In genomic region chr17:26138239-26138836, GRCm38 (mm10) we compare ENCODE assay signal across 8 mouse cellular contexts. TPM values are rescaled to one million over a fixed set of nuclear protein-coding genes. Genes with fewer than 3 reads are reported as not detected.
DNase-seq lines count a peak whose midpoint lies in the region; ATAC-seq and TF ChIP-seq lines count a peak whose summit lies in the region.

Gene Axin1 (plus strand): TSS chr17:26138688.

- TF ChIP-seq POLR2A in olfactory bulb, adult 2 months (IDR thresholded peaks at IDR 0.05; ENCODE audit: insufficient read depth, low read depth, low read length) = peak; percentile 82
- peak; percentile 85 for TF ChIP-seq POLR2A in thymus, adult 2 months (IDR thresholded peaks at IDR 0.05; ENCODE audit: control insufficient read depth, extremely low read depth, insufficient read depth, low read length, poor library complexity)

- peak; percentile 87 for DNase-seq in G1E (ENCODE audit: low spot score)
- DNase-seq in cerebellum, adult 18-20 months = peak; percentile 92 to 98
- peak; percentile 88 to 93 for DNase-seq in heart, postnatal 36 days
- peak; percentile 90 to 94 for DNase-seq in layer of hippocampus, adult 2 months (ENCODE audit: low spot score in 2 of 2)
- peak; percentile 98 for DNase-seq in lung, embryonic 14.5 days
- peak; percentile 97 for DNase-seq in thymus, adult 2 months

- peaks cover 46% of the 10 kb centered on the region for H3K4me1 ChIP-seq in G1E (ENCODE audit: insufficient read depth, low read depth, low read length)
- H3K4me1 ChIP-seq in forebrain, embryonic 16.5 days (replicated peaks; ENCODE audit: control insufficient read depth, insufficient read depth, low read length) = peaks cover 22% of the 10 kb centered on the region
- H3K4me1 ChIP-seq in lung, embryonic 14.5 days (ENCODE audit: insufficient read depth) = 0 out of 2 replicates have a peak, but pooled peaks cover 9% of the 10 kb centered on the region
- H3K4me1 ChIP-seq in olfactory bulb, adult 2 months (ENCODE audit: control insufficient read depth, insufficient read depth, low read length) = peaks cover 5% of the 10 kb centered on the region; the same call in 1 of the 2 replicates
- H3K4me1 ChIP-seq in thymus, adult 2 months (replicated peaks; ENCODE audit: control insufficient read depth, insufficient read depth, low read length) = peaks cover 10% of the 10 kb centered on the region

- peak; percentile 91 for ATAC-seq in G1E (ENCODE audit: extremely low read depth, insufficient number of reproducible peaks, low FRiP score, poor library complexity, severe bottlenecking)
- ATAC-seq in forebrain, embryonic 16.5 days = peak; percentile 97
- peak; percentile 99 for ATAC-seq in lung, embryonic 14.5 days (ENCODE audit: insufficient read depth)

- H3K27ac ChIP-seq in forebrain, embryonic 16.5 days (ENCODE audit: low read length) = peak within 1 kb of the TSS; percentile 94
- H3K27ac ChIP-seq in layer of hippocampus, adult 2 months = peak within 1 kb of the TSS; percentile 88
- peak within 1 kb of the TSS; percentile 94 for H3K27ac ChIP-seq in lung, embryonic 14.5 days (ENCODE audit: low read depth)
- peak within 1 kb of the TSS; percentile 4; the same call in 1 of the 2 replicates for H3K27ac ChIP-seq in olfactory bulb, adult 2 months (ENCODE audit: insufficient read depth, low read depth, low read length)
- peak within 1 kb of the TSS; percentile 30; the same call in 1 of the 2 replicates for H3K27ac ChIP-seq in thymus, adult 2 months (ENCODE audit: control insufficient read depth, insufficient read depth, low read length)

- H3K9ac ChIP-seq in forebrain, embryonic 16.5 days (replicated peaks; ENCODE audit: low read depth, low read length) = peak within 1 kb of the TSS; percentile 96
- peak within 1 kb of the TSS; percentile 95 for H3K9ac ChIP-seq in lung, embryonic 14.5 days

- peak within 1 kb of the TSS; percentile 88 for H3K4me3 ChIP-seq in G1E (ENCODE audit: low read depth, low read length)
- H3K4me3 ChIP-seq in forebrain, embryonic 16.5 days (replicated peaks; ENCODE audit: low read length) = peak within 1 kb of the TSS; percentile 88
- H3K4me3 ChIP-seq in layer of hippocampus, adult 2 months = peak within 1 kb of the TSS; percentile 79
- H3K4me3 ChIP-seq in lung, embryonic 14.5 days (ENCODE audit: low read depth, low read length) = peak within 1 kb of the TSS; percentile 85
- peak within 1 kb of the TSS; percentile 96 for H3K4me3 ChIP-seq in olfactory bulb, adult 2 months (ENCODE audit: insufficient read depth, low read depth, low read length)
- peak within 1 kb of the TSS; percentile 64 for H3K4me3 ChIP-seq in thymus, adult 2 months (ENCODE audit: control insufficient read depth, insufficient read depth, low read length)

- H3K4me2 ChIP-seq in forebrain, embryonic 16.5 days (ENCODE audit: low read length) = peak within 1 kb of the TSS; percentile 85
- peak within 1 kb of the TSS; percentile 88 for H3K4me2 ChIP-seq in lung, embryonic 14.5 days

- under 1% methylated on average over 41 of the region's 42 CpGs for WGBS in forebrain, embryonic 16.5 days
- WGBS in lung, embryonic 14.5 days = under 1% methylated on average over 42 of the region's 42 CpGs
- under 1% methylated on average over 42 of the region's 42 CpGs for WGBS in olfactory bulb, adult 2 months
- under 1% methylated on average over 42 of the region's 42 CpGs for WGBS in thymus, adult 2 months

- H3K9me3 ChIP-seq in G1E (replicated peaks) = no peaks in the 10 kb centered on the region
- H3K9me3 ChIP-seq in forebrain, embryonic 16.5 days (ENCODE audit: control insufficient read depth, low read length) = no peaks in the 10 kb centered on the region
- no peaks in the 10 kb centered on the region for H3K9me3 ChIP-seq in lung, embryonic 14.5 days (ENCODE audit: low read depth, low read length)

- H3K36me3 ChIP-seq in G1E (replicated peaks) = peaks cover 48% of the 10 kb centered on the region
- H3K36me3 ChIP-seq in forebrain, embryonic 16.5 days (ENCODE audit: control insufficient read depth, insufficient read depth) = peaks cover 3% of the 10 kb centered on the region; the same call in 1 of the 2 replicates
- H3K36me3 ChIP-seq in lung, embryonic 14.5 days (ENCODE audit: insufficient read depth) = peaks cover 8% of the 10 kb centered on the region
- H3K36me3 ChIP-seq in thymus, adult 2 months (ENCODE audit: control insufficient read depth, insufficient read depth, low read length) = peaks cover 6% of the 10 kb centered on the region; the same call in 1 of the 2 replicates

- TF ChIP-seq CTCF in G1E (IDR thresholded peaks at IDR 0.05; ENCODE audit: low read depth, low read length) = no peak
- peak; percentile 79 for TF ChIP-seq CTCF in layer of hippocampus, adult 2 months (conservative IDR thresholded peaks at IDR 0.05)
- TF ChIP-seq CTCF in lung, embryonic 14.5 days (IDR thresholded peaks at IDR 0.05; ENCODE audit: low read depth) = peak; percentile 21
- 0 out of 2 replicates have a peak, but pooled peaks have one; percentile 26 for TF ChIP-seq CTCF in olfactory bulb, adult 2 months (IDR thresholded peaks at IDR 0.05; ENCODE audit: insufficient read depth, low read depth, low read length)
- peak; percentile 70; the same call in 1 of the 2 replicates for TF ChIP-seq CTCF in thymus, adult 2 months (IDR thresholded peaks at IDR 0.05; ENCODE audit: borderline replicate concordance, control insufficient read depth, extremely low read depth, insufficient read depth, low read length, poor library complexity)

- no peaks in the 10 kb centered on the region for H3K27me3 ChIP-seq in G1E (ENCODE audit: insufficient read depth, low read length)
- no peaks in the 10 kb centered on the region for H3K27me3 ChIP-seq in forebrain, embryonic 16.5 days (replicated peaks; ENCODE audit: control insufficient read depth, insufficient read depth, low read length)
- no peaks in the 10 kb centered on the region for H3K27me3 ChIP-seq in lung, embryonic 14.5 days (ENCODE audit: insufficient read depth, low read length)
- no peaks in the 10 kb centered on the region for H3K27me3 ChIP-seq in thymus, adult 2 months (ENCODE audit: control insufficient read depth, insufficient read depth, low read length)

- intact Hi-C loops in heart, postnatal 36 days (cut with DNase I) = loop anchor here (1.0 to 5.0 kb wide), 2 partner anchors 15 to 104 kb away; partner anchors contain the start of genes Fam234a and Mrpl28

RNA-seq across cellular contexts. Expression of gene Axin1, which starts in this region (rescaled TPM):
- total RNA-seq in G1E (2014; fragmentation: Nextera tagmentation) (60.4 and 87.3 TPM in 2 replicates), G1E (2017) (84.9 and 96.7 TPM in 2 replicates)
- 43.4 and 45.5 TPM in 2 replicates for polyA plus RNA-seq in G1E (2012)
- polyA plus RNA-seq in forebrain, embryonic 16.5 days (2015; fragmentation: Nextera tagmentation; extraction: Ambion mirVana) = 7.6 and 8.3 TPM in 2 replicates
- total RNA-seq in heart, postnatal 36 days (2021) = 10 to 100 TPM; 15.9 to 17.3 TPM
- 10 to 100 TPM; 24.3 to 25.2 TPM for total RNA-seq in layer of hippocampus, adult 2 months (2021)
- 18.8 and 27.7 TPM in 2 replicates for polyA plus RNA-seq in lung, embryonic 14.5 days (2014; fragmentation: Nextera tagmentation; extraction: Ambion mirVana)
- not detected in 2 replicates for polyA plus RNA-seq in olfactory bulb, adult 2 months (2012; ENCODE audit: insufficient read depth, insufficient read length, low replicate concordance, missing spikeins)
- 38.0 and 40.1 TPM in 2 replicates for polyA plus RNA-seq in thymus, adult 2 months (2012; rRNA removed)

Comparison
In these comparisons a context has a peak if more than half of its experiments do, and no peak if none do; other contexts are left out.
1. Peak in every context shown above with its lines: DNase-seq, ATAC-seq, H3K4me3 ChIP-seq and H3K27ac ChIP-seq.
2. H3K27ac ChIP-seq: peak in every context shown above with its lines; median percentile 94 in forebrain, embryonic 16.5 days; 94 in lung, embryonic 14.5 days; 88 in layer of hippocampus, adult 2 months; 30 in thymus, adult 2 months; 4 in olfactory bulb, adult 2 months.